Mouse (Mus musculus) embryonic facial prominence, embryonic 11.5 days (tissue): ENCODE results near the gene Il1r1. TPM values are rescaled to one million over a fixed set of nuclear protein-coding genes. Genes with fewer than 3 reads are reported as not detected.

Source experiments
- ATAC-seq: fragments of 200-750 bp; cut with Nextera tagmentation; replicated peaks from 2 replicates; pipeline ENCODE4 v1.8.0; 2017; ENCODE audit warnings: low read depth; ENCODE audit not compliant: insufficient number of reproducible peaks, low FRiP score, low TSS enrichment
- DNase-seq: peaks from one replicate; pipeline ENCODE4 v3.0.0-alpha.2; 2015; ENCODE audit warnings: low spot score
- H3K27ac ChIP-seq: fragments of 300-500 bp; sonication (generic); replicated peaks from 2 replicates; pipeline ENCODE4 v1.5.1; 2014; ENCODE audit warnings: mild to moderate bottlenecking, low read depth, low read length, control low read depth
- H3K27me3 ChIP-seq: fragments of 300-500 bp; sonication (generic); 2 replicates; pipeline ENCODE4 v1.6.1; 2014; ENCODE audit warnings: mild to moderate bottlenecking, low read length, moderate library complexity, mixed read lengths; ENCODE audit not compliant: control insufficient read depth, insufficient read depth
- H3K36me3 ChIP-seq: fragments of 300-500 bp; sonication (generic); replicated peaks from 2 replicates; pipeline ENCODE4 v1.6.1; 2014; ENCODE audit warnings: low read depth, mild to moderate bottlenecking, low read length, moderate library complexity, mixed read lengths; ENCODE audit not compliant: control insufficient read depth, insufficient read depth
- H3K4me1 ChIP-seq: fragments of 300-500 bp; sonication (generic); 2 replicates; pipeline ENCODE4 v1.6.1; 2014; ENCODE audit warnings: low read length, mixed read lengths; ENCODE audit not compliant: control insufficient read depth, insufficient read depth
- H3K4me2 ChIP-seq: fragments of 300-500 bp; sonication (generic); 2 replicates; pipeline ENCODE4 v1.6.1; 2014; ENCODE audit warnings: low read depth, mild to moderate bottlenecking, control low read depth, low read length, moderate library complexity
- H3K4me3 ChIP-seq: fragments of 300-500 bp; sonication (generic); 2 replicates; pipeline ENCODE4 v1.5.1; 2014; ENCODE audit warnings: low read depth, low read length, control low read depth
- H3K9ac ChIP-seq: fragments of 300-500 bp; sonication (generic); replicated peaks from 2 replicates; pipeline ENCODE4 v1.6.1; 2014; ENCODE audit warnings: mild to moderate bottlenecking, control low read depth, low read length
- H3K9me3 ChIP-seq: fragments of 300-500 bp; sonication (generic); replicated peaks from 2 replicates; pipeline ENCODE4 v1.6.1; 2016; ENCODE audit warnings: mild to moderate bottlenecking, low read length, inconsistent platforms, mixed read lengths; ENCODE audit not compliant: control insufficient read depth
- WGBS: fragments of 180-500 bp; shearing (Covaris S2); extraction: QIAGEN DNeasy Blood & Tissue Kit; methylation state at CpG from one replicate; pipeline ENCODE4 v1.1.7; 2014; 5-methylcytosine and 5-hydroxymethylcytosine counted together
- polyA plus RNA-seq: library from polyadenylated mRNA; unstranded; fragments of >200 nt; fragmentation: Nextera tagmentation; extraction: Ambion mirVana; gene quantifications from 2 replicates; pipeline ENCODE4 v1.2.1, GENCODE M21; 2014

Il1r1 gene
- polyA plus RNA-seq, 1 experiment from 2014 or later, result 1.00 TPM

DNA sequence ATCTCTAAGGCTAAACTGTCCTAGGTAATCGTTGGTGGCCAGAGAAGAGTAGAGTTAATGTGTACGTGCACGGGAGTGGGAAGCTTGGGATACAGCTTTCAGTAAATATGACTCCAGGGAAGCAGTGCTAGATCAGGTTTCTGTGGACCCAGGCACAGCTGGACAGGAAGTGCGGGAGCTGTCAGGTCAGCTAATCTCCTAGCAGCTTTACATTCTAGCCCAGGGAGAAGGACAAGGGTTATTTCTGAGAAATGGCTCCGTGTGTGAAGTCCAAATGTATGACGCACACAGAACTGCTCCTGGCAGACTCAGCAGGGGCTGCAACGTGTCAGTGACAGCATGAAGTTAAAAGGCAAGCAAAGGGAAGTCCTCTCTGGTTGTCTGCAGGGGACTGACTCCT is 8.3 kb downstream of the Il1r1 start:
- H3K27ac ChIP-seq, result no peak overlapping the region
- WGBS, result 23% methylated on average over 7 of the region's 7 CpGs
- DNase-seq, result peak; percentile 50
- no peak overlapping the region for H3K9ac ChIP-seq
- no peaks in the 10 kb centered on the region for H3K4me1 ChIP-seq
- no peak overlapping the region for H3K4me3 ChIP-seq
- no peaks in the 10 kb centered on the region for H3K36me3 ChIP-seq
- no peak for ATAC-seq
- H3K27me3 ChIP-seq, result no peaks in the 10 kb centered on the region
- H3K4me2 ChIP-seq, result no peak overlapping the region
- H3K9me3 ChIP-seq, result no peaks in the 10 kb centered on the region

DNA sequence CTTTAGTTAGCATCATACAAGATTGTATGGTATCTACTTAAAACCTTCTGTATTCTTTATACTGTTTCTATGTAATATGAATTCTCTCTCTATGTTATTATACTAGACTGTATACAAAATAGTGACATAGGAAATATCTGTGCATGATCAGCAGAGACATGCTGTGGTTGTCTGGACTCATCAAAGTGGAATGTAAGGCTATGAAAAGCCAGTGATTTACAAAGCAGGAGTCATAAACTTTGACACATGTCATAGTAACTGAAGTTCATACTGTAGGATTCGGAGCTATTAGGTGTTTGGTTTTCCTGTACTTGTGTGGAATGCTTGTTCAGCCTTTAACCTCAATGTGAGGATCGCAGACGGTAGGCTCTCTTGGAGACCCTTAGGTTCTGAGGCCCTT is 8.7 kb downstream of the Il1r1 start:
- Histone ChIP-seq H3K27ac (no peak overlapping the region), H3K4me2 (no peak overlapping the region), H3K36me3 (no peaks in the 10 kb centered on the region), H3K9me3 (no peaks in the 10 kb centered on the region), H3K9ac (no peak overlapping the region), H3K4me3 (no peak overlapping the region), H3K27me3 (no peaks in the 10 kb centered on the region), H3K4me1 (no peaks in the 10 kb centered on the region)
- ATAC-seq (no peak), DNase-seq (no peak)
- 69% methylated on average over 3 of the region's 3 CpGs for WGBS

DNA sequence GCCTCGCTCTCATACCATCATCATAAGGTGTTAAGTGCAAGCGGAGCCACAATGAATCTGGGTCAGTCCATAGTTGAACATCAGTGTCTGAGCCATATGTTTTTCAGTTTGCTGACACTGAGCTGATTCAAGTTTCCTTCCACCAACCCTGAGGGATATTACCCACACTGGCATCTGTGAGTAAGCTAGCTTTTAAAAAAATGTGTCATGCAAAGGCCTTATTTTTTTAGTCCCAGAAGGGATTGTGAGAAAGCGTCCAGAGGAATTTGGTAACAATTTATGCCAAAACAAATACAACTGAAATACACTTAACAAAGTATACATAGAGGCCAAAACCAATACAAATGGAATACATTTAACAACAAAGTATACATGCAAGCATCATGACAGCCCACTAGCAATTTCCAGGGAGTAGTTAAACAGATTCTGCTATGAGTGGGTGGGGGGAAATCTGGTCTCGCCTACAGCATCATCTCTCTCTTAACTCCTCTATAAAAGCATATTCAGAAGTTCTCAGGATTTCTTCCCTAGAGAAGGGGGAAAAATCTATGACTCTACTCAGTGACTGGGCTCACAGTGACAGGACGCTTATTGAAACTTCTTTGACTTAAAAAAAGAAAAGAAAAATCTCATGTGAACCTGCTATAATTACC is 10.8 kb downstream of the Il1r1 start:
- WGBS, result 82% methylated on average over 5 of the region's 5 CpGs
- Histone ChIP-seq H3K36me3 (no peaks in the 10 kb centered on the region), H3K4me3 (no peak overlapping the region), H3K4me2 (no peak overlapping the region), H3K4me1 (no peaks in the 10 kb centered on the region), H3K9ac (no peak overlapping the region), H3K27ac (no peak overlapping the region), H3K9me3 (no peaks in the 10 kb centered on the region), H3K27me3 (no peaks in the 10 kb centered on the region)
- no peak for DNase-seq
- ATAC-seq, result no peak

DNA sequence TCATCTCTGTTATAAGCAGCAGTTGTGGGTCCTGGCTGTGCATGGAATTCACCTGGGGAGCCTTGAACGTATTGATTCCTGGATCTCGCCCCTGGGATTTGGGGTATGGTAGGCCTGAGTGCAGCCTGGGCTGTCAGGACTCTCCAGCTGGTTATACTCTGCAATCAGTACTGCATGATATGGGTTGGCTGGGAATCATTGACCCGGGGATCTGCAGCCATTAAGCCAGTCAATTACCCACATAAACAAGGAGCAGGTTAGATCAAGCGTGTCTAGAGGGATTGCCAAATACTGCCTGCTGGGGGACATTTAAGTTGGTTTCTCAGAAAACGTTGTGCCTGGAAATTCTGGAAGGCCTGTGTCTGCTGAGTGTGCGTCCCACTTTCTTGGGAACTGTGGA is 11.8 kb downstream of the Il1r1 start:
- no peak overlapping the region for H3K4me3 ChIP-seq
- no peaks in the 10 kb centered on the region for H3K27me3 ChIP-seq
- no peaks in the 10 kb centered on the region for H3K36me3 ChIP-seq
- ATAC-seq (no peak), DNase-seq (peak; percentile 28)
- no peaks in the 10 kb centered on the region for H3K4me1 ChIP-seq
- no peak overlapping the region for H3K27ac ChIP-seq
- H3K4me2 ChIP-seq, result no peak overlapping the region
- H3K9me3 ChIP-seq, result no peaks in the 10 kb centered on the region
- 51% methylated on average over 6 of the region's 6 CpGs for WGBS
- no peak overlapping the region for H3K9ac ChIP-seq

DNA sequence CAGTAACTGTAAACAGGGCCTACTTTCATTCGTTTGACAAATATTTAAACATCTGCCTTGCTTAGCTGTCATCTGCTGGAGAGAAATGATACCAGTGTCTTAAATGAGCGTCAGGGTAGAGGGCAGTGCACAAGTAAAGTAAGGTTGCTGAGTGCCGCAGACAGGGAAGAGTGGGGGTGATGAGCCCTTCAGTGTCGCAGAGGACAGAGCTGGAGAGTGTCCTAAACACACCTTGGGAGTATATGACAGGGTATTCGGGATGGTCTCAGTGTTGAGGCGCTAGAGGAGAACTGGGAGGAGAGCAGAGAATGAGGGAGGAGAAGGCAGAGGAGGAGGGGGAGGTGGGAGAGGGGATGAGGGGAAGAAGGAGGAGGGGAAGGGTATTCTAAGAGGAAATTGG is 12.2 kb downstream of the Il1r1 start:
- H3K27ac ChIP-seq, result no peak overlapping the region
- ATAC-seq, result no peak
- H3K27me3 ChIP-seq, result no peaks in the 10 kb centered on the region
- H3K9me3 ChIP-seq, result no peaks in the 10 kb centered on the region
- no peaks in the 10 kb centered on the region for H3K4me1 ChIP-seq
- H3K36me3 ChIP-seq, result no peaks in the 10 kb centered on the region
- H3K4me2 ChIP-seq, result no peak overlapping the region
- DNase-seq, result no peak
- no peak overlapping the region for H3K9ac ChIP-seq
- 64% methylated on average over 6 of the region's 6 CpGs for WGBS
- H3K4me3 ChIP-seq, result no peak overlapping the region

DNA sequence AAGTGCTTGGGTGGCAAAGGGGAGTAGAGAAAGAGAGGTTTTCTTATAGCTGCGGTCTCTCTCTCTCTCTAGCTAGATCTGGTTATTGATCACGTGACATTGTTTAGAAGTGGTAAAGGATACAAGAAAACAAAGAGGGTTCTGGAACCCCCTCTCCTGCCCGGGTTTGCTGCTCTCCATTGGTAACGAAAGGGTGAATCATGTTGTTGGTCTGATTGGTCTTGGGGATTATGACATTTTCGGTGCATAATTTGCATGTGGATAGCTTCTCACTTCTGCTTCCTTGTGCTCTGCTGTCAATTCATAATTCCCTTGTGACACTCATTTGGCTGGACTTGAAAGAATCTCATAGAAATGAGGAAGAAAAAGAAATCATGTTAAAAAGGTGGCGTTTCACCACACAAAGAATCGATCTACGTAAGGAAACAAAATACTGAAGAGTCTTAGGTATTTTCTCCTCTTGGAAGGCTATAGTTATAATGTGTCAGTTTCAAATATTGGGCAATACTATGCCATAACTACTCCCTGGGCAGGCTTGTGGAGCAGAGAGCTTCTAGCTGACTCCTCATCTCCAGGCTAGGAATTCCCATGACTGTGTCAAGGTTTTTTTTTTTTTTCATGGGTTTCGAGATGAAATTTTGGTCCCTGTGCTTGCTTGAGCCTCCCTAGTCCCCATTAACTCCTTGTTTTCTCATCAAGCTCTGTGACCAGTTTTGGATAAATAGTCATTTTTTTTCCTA is 15.6 kb downstream of the Il1r1 start:
- H3K27ac ChIP-seq, result no peak overlapping the region
- DNase-seq (no peak), ATAC-seq (no peak)
- H3K4me1 ChIP-seq, result no peaks in the 10 kb centered on the region
- H3K36me3 ChIP-seq, result no peaks in the 10 kb centered on the region
- WGBS, result 90% methylated on average over 9 of the region's 9 CpGs
- H3K4me2 ChIP-seq, result no peak overlapping the region
- no peaks in the 10 kb centered on the region for H3K9me3 ChIP-seq
- no peak overlapping the region for H3K4me3 ChIP-seq
- no peak overlapping the region for H3K9ac ChIP-seq
- H3K27me3 ChIP-seq, result no peaks in the 10 kb centered on the region

DNA sequence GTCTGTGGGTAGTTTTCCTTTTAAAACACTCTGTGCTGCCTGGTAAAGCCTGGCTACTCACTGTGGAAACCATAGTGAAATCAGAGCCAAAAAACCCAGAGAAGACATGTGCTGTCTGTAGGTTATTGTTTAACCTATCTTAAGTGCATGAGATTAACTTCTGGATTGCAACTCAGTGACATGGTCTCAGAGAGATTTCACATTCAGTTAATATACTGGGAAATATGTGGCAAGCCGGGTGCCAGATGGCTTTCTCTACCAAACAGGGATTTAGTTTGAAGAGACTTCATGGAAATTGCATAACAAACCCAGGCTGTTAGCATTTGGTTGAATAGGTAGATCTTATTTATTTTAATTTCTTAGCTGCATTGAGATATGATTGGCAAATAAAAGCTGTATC is 17.8 kb downstream of the Il1r1 start:
- H3K9me3 ChIP-seq, result no peaks in the 10 kb centered on the region
- 70% methylated on average over 1 of the region's 1 CpGs for WGBS
- no peak overlapping the region for H3K4me2 ChIP-seq
- H3K4me3 ChIP-seq, result no peak overlapping the region
- H3K9ac ChIP-seq, result no peak overlapping the region
- no peaks in the 10 kb centered on the region for H3K27me3 ChIP-seq
- H3K27ac ChIP-seq, result no peak overlapping the region
- no peak for DNase-seq
- no peak for ATAC-seq
- no peaks in the 10 kb centered on the region for H3K4me1 ChIP-seq
- H3K36me3 ChIP-seq, result no peaks in the 10 kb centered on the region

DNA sequence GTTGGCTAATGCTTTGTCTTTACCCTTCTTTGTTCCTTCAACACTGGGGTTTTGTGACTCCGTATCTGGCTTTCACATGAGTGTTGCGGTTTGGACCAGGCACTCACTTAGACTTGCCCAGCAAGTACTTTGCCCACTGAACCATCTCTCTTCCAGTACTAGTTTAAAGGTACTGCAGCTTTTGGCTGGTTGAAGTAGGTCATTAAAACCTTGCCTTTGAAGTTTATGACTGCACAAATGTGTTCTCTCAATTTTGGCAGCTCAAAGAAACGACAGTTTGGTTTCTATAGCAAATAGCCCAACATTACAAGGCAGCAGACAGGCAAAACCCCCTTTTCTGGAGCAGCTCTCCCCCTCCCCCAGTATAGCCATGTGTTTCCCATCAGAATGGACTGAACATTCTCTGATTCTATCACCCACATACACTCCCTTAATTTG is 18.7 kb downstream of the Il1r1 start:
- DNase-seq (peak; percentile 32), ATAC-seq (no peak)
- no peak overlapping the region for H3K9ac ChIP-seq
- H3K27ac ChIP-seq, result no peak overlapping the region
- WGBS, result 81% methylated on average over 3 of the region's 3 CpGs
- no peaks in the 10 kb centered on the region for H3K4me1 ChIP-seq
- no peaks in the 10 kb centered on the region for H3K36me3 ChIP-seq
- H3K4me2 ChIP-seq, result no peak overlapping the region
- no peaks in the 10 kb centered on the region for H3K9me3 ChIP-seq
- H3K4me3 ChIP-seq, result no peak overlapping the region
- H3K27me3 ChIP-seq, result no peaks in the 10 kb centered on the region
